Mouse (Mus musculus) kidney, adult 2 months (tissue): ENCODE measurements around the gene Cdkn3.

Experiments
- CTCF ChIP-seq: fragments of 200-500 bp; conservative IDR thresholded peaks from 2 replicates; pipeline ENCODE4 v1.5.1; 2011; ENCODE audit warnings: low read depth, mild to moderate bottlenecking, control low read depth, low read length, moderate library complexity, mixed read lengths; ENCODE audit not compliant: insufficient read depth, insufficient read length
- POLR2A ChIP-seq: fragments of 200-500 bp; IDR thresholded peaks from one replicate; pipeline ENCODE4 v1.6.1; 2011; ENCODE audit warnings: low read depth, low read length, control low read depth

DNA sequence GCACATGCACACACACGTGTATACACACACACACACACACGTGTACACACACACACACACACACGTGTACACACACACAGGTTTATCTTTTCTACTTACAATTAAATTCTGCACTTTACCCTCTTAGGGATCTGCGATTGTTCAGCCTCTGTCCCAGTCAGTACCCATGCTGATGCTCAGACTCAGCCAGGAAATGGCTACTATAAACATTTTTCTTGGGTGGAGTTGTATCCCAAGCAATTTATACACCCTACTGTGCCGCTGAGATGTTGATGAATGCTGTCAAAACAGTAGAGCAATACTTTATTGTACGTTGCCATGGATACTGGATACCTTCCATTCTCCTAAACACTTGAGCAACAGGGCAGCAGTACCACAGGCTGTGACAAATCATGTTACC lies 9.7 kb downstream of the Cdkn3 start:
- TF ChIP-seq POLR2A, result no peak
- TF ChIP-seq CTCF, result no peak
